Mouse (Mus musculus): ENCODE data around the gene Wwtr1.

Wwtr1 gene

GRCm38 (mm10) chr3:57558761-57559160 is 16.9 kb downstream of the Wwtr1 start:
- no peak for DNase-seq (ENCODE audit: low read depth, low spot score)

DNA sequence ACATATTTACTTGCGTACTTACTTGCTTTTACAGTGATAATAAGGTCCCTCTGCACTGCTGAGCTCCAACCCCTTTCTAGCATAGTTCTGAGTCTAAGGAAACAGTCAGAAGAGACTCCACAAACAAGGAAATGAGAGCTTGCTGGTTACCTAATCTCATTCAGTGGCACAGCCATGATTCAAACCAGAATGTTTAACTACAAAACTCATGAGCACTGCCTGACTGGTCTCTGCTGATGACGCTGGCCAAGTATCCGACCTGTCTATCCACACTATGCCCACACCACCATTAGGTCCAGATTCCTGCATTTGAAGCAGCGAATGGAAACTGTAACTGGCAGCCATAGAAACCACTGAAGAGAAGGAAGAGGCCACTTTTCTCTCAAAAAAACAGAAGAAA is 18.3 kb downstream of the Wwtr1 start:
- DNase-seq (ENCODE audit: low read depth, low spot score): no peak

GRCm38 (mm10) chr3:57555560-57555959 is 20.1 kb downstream of the Wwtr1 start:
- DNase-seq (ENCODE audit: low read depth, low spot score): no peak

DNA sequence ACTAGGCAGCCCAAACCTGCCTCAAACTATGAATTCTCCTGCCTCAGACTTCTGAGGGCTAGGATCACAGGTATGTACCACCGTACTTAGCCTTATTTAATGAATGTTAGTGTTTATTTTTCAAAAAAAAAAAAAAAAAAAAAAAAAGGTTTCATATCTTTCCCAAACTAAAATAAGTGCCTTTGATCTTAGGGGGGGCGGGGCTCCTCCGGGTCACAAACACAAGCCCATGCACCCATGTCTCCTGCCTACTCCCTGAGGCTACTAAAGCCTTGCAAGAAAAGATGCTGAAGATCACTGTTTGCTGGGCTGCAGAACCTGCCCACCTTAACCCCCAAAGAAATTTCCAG is 20.8 kb downstream of the Wwtr1 start:
- DNase-seq (ENCODE audit: low read depth, low spot score): no peak

GRCm38 (mm10) chr3:57554124-57554889 is 21.4 kb downstream of the Wwtr1 start:
- no peak for DNase-seq (ENCODE audit: low read depth, low spot score)

DNA sequence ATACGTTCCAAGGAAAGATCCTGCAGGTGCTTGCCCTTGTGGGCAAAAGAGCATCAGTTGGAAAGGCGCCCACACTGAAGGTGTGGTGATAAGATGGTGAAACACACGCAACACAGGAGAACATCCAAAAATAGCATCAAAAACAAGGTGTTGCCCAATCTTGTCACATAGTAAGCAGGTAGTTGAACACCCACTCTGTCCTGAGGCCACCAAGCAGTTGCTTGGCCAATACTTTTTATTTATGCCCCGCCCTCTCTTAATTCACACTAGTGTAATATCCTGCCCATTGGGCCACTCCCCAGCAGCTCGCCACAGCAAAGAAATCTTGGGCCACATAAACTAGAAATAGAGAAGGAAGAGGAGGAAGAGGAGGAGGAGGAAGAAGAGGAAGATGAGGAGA is 22.6 kb downstream of the Wwtr1 start:
- no peak for DNase-seq (ENCODE audit: low read depth, low spot score)

GRCm38 (mm10) chr3:57551210-57551609 is 24.5 kb downstream of the Wwtr1 start:
- DNase-seq (ENCODE audit: low read depth, low spot score): no peak

GRCm38 (mm10) chr3:57550468-57551185 is 25.1 kb downstream of the Wwtr1 start:
- no peak for DNase-seq (ENCODE audit: low read depth, low spot score)

GRCm38 (mm10) chr3:57544154-57544553 is 31.6 kb downstream of the Wwtr1 start:
- no peak for DNase-seq (ENCODE audit: low read depth, low spot score)

DNA sequence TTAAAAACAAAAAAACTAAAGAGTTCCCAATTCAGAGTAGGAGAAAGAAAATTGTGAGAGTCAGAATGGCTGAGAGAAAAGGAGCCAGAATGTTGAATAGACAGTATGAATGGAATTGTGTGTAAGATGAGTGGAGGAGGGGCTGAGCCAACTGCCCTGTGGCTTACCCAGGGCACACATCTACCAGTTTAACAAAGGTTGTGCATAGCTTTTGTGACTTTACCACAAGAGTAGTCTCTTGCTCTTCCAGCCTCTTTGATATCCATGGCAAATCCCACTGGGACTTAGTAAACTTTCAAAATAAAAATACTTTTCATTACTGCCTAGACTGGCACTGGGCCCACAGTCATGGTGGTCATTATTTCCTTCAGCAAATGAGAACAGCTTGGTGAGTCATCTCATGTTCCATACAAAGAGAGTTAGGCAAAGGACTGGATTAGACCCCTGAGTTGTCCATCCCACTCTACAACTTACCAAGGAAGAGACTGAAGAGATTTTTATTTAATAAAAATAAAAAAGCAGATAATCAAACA is 32.8 kb downstream of the Wwtr1 start:
- DNase-seq (ENCODE audit: low read depth, low spot score): no peak

GRCm38 (mm10) chr3:57541205-57541604 is 34.5 kb downstream of the Wwtr1 start:
- DNase-seq (ENCODE audit: low read depth, low spot score): no peak

- no peak for DNase-seq (ENCODE audit: low read depth, low spot score)
Observed at GRCm38 (mm10) chr3:57540474-57540873, 35.2 kb downstream of the Wwtr1 start.

DNA sequence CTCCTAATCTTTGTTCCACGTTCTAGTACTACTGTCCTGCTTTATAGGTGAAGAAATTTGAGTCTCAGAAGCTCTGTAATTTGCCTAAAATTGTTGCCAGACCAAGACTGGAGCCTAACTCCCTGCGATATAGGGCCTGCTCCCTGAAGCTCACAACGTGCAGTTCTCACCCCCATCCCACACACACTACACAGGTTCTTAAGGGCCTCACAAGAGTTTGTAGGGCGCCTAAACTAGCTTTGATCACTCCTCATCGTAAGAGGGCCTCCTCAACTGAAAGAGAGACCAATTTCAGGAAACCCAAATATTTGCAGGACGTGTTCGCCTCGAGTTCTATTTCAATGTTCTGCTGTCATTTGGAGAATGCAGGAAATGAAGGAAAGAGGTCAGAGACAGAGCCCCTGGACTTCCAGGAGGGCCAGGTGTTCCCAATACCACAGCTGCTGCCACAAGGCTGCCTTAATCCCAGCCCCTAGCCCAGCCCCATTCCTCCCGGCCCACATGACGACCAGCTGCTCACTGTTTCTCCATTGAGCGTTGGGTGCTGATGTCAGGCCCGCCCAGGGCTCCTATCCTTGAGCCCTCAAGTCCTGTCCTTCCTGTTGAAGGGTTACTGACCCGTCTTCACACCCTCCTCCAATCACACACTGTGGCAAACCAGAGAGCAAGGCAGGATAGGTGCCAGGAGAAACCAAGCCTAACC is 40.1 kb downstream of the Wwtr1 start:
- no peak for DNase-seq (ENCODE audit: low read depth, low spot score)

DNA sequence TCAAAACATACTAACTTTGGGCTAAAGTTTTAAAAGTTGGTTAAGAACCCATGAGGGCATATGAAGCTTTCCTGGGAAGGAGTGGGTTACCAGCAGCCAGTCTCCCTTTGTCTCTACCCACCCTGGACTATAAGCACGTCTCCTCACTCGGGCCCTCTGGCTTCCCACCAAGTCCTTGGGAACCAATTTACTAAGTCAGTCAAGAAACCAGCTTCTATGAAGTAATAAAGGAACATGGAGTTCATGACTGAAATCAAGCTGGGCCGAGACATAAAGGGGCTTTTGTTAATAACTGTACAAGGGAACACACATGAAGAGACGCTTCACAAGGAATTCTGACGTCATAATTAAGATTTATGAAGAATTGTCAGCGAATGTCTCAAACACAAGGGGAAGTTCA is 41.3 kb downstream of the Wwtr1 start:
- DNase-seq (ENCODE audit: low read depth, low spot score): no peak

DNA sequence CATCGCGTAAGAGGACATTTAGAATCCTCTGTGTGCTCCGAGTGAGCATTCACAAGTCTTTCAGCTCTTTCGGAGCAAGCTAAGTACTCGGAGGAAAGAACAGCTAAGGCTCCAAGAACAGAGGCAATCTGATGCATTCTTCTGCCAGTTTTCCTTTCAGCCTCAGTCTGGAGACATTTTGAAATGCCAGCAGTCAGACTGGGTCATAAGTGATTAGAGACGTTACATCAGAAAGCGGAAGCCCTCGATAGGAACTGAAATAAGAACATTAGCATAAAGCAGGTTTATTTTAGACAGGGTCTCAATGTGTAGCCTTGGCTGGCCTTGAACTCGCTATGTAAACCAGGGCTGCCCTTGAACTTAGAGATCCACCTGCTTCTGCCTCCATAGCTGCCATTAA is 41.8 kb downstream of the Wwtr1 start:
- no peak for DNase-seq (ENCODE audit: low read depth, low spot score)

DNA sequence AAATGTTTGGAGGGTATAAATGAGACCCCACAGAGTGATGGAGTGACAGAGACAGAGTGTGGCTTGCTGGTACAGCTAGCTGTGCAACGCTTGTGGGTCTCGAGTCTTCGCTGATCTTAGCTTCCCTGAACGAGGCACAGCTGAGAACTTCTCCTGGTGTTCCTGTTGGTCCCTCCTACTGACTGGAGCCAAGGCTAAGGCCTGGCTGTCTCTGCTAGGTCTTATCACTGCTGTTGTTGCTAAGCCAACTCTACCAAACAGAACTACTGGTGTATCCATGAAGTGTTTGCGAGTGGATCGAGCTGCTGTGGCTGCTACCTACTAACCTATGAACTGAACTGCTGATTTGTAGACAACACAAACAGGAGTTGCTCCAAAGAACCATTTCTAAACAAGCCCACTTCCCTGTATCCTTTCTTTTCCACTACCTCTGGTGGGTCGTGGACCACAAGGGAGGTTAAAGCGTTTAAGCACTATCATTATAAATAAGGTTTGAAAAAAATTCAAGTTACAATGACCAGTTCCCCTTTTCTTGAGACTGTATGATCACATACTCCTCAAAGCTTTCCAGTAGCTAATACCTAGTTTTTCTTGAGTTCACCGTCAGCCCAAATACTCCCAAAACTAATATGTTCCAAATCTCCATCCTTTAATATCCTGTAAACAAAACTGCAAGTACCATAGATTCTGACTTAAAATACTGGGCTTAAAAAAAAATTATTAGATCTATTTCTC is 42.6 kb downstream of the Wwtr1 start:
- no peak for DNase-seq (ENCODE audit: low read depth, low spot score)

GRCm38 (mm10) chr3:57530836-57531235 is 44.9 kb downstream of the Wwtr1 start:
- DNase-seq (ENCODE audit: low read depth, low spot score): no peak

GRCm38 (mm10) chr3:57530221-57530620 is 45.5 kb downstream of the Wwtr1 start:
- DNase-seq (ENCODE audit: low read depth, low spot score): no peak

DNA sequence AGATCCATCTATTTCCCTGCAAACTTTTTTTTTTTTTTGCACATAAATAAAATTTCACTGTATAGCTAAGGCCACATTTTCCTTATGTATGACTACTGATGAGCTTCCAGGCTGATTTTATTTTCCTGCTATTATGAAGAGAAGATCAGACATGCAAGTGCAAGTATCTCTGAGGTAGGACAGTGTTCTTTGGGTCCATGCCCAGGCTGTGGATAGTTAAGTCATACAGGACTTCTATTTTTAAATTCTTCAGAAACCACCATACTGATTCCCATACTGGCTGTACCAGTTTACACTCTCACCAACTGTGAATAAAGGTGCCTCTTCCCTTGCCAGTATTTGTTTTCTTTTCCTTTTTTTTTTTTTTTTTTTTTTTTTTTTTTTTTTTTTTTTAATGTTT is 48.6 kb downstream of the Wwtr1 start:
- peak; percentile 25 for DNase-seq (ENCODE audit: low read depth, low spot score)

GRCm38 (mm10) chr3:57523093-57523492 is 52.6 kb downstream of the Wwtr1 start:
- no peak for DNase-seq (ENCODE audit: low read depth, low spot score)

GRCm38 (mm10) chr3:57521876-57522275 is 53.8 kb downstream of the Wwtr1 start:
- DNase-seq (ENCODE audit: low read depth, low spot score): no peak

DNA sequence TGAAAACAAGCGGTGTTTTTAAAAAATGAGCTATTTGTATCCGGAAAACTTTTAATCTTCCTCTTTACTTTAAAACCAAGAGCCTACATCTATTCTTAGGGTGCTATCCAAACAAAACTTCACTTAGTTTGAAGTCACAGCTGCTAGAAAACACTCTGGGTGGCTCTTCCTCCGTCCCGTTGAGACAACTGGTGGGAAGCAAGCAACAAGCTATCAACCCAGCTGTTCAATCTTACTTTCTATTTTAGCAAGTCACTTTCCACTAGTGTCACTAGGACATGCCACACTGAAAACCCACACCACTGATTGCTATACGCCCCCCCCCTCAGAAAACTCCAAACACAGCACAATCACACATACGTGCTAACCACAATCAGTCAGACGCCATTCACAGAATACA is 55.7 kb downstream of the Wwtr1 start:
- DNase-seq (ENCODE audit: low read depth, low spot score): peak; percentile 24

All from brain, adult 2 months (tissue).